Mouse (Mus musculus) cerebellum, adult 8-10 months (tissue): Measurements from ENCODE around the gene Vps13c.

Experiments used
- DNase-seq: peaks from one replicate; pipeline ENCODE4 v3.0.0; 2022

The Vps13c gene

DNA sequence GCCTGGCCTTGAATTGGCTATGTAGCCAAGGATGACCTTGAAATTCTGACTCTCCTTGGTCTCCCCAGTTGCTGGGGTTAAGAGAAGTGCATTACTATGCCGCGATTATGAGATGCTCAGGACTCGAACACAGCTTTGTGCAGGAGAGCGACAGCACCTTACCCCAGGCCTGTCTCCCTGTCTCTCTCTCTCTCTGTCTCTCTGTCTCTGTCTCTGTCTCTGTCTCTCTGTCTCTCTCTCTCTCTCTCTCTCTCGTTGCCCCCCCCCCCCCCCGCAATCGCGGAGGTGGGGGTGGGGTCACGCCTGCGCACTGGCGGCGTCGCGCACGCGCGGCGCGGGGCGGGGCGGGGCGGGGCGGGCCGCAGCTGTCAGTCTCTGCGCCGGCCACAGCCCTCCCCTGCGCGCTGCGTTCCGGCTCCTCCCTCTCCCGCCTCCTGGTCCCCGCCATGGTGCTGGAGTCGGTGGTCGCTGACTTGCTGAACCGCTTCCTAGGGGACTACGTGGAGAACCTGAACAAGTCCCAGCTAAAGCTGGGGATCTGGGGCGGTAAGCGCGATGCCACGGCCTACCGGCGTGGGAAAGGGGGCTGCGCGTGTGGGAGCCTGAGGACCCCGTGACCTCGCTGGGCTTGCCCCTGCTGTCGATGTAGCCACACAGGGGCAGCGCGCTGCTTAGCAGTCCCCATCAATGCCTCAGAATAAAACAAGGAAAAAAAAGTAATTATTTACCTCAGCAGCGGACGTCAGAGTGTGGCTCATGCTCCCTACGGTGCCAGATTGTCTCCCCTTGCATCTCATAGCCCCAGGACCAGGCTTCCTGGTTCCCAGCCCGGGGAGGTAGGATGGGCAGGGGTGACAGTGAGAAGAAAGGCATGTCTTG, at the start of gene Vps13c:
Gene Vps13c, plus strand, starts transcription at position 416 of the 879 bp plus-strand sequence.
- peak; percentile 78 for DNase-seq

DNA sequence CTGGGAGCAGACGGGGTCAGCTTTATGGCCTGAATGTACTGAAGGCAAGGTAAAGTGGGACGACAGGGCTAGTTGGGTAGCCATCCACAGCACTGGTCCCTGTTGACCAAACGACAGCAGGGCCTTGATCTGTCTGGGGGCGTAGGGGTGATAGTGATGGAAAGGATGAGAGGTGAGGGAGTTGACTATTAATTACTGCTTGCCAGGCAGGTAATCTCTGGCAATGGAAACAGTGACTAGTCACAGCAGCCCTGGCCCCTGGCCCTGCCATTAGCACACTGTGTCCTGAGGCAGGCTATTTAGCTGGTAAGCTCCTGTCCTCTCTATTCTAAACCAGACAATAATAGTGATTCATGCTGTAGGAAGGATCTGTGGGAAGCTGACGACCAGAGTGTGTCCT, 47.8 kb upstream of the Vps13c start:
- no peak for DNase-seq

DNA sequence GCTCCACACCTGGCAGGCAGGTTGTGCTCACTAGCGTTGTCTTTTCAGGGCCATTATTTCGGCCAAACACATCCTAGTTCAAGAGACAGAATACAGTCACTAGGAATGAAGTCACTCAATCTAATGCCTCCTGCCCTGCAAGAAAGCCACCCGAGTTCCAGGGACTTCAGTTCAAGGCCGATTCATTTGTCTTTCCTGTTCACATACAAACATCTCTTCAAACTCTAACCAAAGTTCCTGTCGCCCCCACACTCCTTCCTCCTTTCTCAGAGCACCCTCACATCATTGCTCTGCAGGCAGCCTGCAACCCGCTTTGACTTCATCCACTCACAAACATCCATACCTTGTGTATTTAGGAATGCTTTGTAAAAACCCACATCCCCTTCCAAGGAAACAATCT, 46.7 kb upstream of the Vps13c start:
- DNase-seq: no peak

DNA sequence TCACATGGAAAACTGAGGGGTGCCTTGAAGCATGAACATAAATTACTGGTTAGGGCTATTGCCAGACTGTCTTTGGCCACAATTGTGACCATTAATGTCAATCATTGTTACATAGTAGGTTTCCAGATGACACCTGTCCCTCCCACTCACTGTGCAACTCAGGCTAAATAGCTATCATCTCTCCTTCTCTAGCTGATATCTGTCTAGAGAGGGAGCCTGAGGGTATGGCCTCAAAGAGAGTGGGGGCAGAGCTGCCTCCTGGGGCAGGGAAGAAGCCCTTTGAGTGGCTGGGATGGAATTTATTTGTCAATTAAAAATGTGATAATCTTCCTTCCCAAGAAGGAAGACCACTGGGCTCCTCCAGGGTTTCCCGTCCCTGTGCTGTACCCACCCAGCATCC, 46.0 kb upstream of the Vps13c start:
- DNase-seq: no peak

DNA sequence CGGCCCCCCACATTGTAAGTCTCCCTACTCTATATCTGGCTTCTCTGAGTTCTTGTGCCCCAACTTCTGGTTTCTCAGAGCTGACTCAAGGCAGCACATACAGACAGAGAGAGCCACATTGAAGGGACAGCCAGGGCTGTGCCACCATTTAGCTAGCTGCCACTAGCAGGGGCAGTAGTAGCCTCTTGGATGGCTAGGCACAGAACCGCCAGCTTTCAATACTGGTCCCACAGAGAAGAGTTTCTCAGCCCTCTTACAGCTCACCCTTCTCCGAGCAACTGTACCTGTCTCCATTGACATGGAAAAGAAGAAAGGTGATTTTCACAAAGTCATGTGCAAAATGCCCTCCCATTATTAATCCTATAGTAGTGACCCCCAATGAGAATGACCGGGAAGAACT, 45.5 kb upstream of the Vps13c start:
- no peak for DNase-seq

DNA sequence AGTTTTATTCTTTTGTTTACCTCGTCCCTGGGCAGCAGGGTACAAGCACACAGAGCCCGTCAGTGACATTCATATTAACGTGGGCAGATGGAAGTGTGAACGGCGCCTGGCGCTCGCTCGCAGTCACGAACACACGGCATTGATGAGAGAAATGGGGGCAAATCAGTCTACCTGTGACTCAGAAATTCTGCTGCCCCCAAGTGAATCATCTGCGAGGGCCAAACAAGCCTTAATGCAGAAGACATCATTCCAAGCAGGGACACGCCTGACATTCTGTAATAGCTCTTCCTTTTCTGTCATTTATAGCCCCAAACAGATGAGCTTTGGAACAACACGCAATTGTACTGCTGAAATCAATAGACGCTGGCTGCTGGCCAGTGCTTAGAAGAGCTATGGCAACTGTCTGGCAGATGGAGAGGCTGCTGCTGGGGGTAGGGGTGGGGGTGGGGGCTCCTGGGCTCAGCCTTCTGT, 45.0 kb upstream of the Vps13c start:
- DNase-seq: no peak

DNA sequence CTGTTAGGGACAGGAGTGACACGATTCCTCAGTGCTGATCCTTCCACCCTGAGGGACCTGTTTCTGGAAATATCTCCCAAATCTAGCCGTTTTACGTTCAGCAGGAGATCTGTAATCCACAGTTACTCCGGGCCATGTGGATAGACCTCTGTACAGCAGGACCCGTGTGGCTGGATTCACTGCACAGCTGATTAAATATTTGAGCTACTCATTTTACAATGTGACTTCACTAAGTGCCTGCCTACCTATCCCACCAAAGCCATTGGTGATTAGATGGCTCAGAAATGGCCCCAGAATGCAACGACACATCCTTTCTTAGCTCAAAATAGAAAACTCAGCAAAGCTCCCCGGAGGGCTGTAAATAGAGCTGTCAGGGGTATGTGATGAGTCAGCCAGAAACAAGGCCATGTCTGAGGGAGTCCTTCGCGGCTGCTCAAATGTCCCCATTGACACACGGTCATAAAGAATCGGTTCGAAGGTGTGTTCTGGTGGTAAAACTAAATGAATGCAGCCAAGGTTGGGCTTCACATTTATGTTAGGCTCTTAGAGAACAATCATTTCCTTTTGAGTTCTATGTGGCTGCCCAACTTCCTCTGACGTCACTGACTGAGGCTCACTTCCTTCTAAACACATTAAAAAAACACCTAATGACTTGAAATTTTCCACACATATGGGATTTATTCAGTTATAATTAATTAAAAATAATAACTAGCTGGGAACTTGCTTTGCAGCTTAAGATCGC, 40.9 kb upstream of the Vps13c start:
- DNase-seq: no peak

DNA sequence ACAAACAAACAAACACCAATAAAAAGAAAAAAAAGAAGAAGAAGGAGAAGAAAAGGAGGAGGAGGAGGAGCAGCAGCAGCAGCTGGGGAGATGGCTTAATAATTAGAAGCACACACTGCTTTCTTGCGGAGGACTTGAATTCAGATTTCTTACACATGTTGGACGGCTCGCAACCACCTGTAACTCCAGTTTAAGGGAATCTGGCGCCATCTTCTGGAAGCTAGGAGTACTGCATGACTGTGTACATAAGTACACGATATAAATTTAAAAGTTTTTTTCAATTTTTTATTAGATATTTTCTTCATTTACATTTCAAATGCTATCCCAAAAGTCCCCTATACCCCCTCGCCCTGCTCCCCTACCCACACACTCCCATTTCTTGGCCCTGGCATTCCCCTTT, 38.0 kb upstream of the Vps13c start:
- peak; percentile 57 for DNase-seq

DNA sequence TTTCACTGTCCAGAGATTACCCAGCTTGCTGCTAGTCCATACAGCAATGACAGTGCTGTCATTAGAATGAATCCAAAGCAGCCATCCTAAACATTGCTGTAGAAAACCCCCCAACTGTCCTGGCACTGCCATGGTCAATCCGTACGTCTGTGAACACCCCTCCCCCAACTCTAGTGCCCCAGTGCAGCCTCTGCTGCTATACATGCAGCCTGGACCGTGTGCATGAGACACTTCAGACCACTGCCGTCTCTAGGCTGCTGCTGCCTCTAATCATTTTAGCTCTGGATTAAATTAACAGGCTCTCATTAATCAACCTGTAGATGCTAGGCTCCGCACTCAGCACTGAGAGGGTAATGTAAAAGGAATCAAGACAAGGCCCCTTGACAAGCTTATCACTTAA, 33.2 kb upstream of the Vps13c start:
- no peak for DNase-seq

DNA sequence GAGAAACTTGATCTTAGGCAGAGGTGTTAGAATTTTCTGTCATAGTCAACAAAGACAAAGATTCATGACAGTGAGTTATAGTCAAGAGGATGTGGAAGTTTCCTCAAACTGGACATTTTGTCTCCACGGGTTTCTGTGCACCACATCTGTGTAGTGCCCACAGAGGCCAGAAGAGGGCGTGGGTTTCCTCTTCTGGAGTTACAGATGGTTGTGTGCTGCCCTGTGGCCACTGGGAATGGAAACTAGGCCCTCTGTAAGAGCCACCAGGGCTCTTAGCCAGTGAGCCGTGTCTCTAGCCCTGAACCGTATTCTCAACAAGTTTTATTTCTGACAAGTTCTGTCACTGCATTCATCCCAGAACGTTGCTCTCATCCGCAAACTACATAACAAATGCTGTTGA, 29.7 kb upstream of the Vps13c start:
- no peak for DNase-seq

DNA sequence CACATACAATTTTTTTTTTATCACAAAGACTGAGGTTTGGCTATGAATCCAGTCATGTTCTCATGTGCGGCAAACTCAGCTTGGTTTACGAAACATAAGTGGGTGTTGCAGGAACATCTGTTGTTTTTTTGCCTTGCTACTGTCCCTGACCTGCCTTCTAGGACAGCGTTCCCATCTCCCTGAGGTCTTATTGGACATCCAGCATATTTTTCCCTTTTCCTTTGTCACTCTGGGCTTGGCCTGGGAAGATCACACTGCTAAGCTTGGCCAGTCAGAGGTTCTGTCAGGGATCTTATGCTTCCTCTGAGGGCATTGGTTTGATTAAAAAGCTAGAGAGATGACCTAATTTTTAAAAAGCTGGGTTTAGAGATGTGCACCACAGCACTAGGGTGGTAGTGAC, 29.1 kb upstream of the Vps13c start:
- no peak for DNase-seq

DNA sequence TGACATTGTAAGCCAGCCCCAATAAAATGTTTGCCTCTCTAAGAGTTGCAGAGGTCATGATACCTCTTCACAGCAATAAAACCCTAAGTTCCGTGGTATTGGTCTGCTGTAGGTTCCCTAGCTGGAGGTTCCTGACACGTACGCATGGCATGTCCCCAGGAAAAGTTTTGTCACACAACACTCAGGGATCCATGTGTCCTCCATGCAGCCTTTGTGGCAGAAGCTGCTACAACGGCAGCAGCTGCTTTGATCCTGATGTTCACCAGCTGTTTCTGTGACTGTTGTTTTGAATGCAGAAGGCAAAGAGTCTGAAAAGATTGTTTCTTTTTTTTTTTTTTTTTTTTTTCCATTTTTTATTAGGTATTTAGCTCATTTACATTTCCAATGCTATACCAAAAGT, 27.0 kb upstream of the Vps13c start:
- DNase-seq: no peak

DNA sequence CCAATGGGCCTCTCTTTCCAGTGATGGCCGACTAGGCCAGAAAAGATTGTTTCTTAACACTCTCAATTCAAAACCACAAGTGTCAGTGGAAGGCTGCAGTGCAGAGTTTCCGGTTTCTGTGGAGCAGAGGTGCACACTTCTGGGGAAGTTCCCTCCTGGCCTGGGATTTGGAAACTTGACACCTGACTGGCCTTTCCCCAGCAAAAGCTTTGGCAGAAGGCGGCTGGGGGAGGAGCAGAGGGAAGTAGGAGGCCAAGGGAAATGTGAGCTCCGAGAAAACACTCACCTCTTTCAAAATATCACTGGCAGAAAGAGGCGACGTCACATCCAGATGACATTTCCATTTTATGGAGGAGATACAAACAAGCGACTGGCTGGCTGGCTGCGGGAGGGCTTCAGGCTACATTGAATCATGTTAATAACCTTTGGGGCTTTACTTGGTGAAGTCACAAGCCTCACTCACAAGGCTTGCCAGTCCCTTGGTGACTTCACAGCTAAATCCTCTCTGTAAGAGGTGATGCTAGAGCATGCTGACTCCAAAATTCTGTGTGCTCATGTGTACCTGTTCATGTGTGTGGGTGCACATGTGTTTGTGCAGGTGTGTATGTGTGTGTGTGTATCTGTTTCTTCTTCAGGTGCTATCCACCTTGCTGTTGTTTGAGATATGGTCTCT, 26.4 kb upstream of the Vps13c start:
- DNase-seq: no peak

DNA sequence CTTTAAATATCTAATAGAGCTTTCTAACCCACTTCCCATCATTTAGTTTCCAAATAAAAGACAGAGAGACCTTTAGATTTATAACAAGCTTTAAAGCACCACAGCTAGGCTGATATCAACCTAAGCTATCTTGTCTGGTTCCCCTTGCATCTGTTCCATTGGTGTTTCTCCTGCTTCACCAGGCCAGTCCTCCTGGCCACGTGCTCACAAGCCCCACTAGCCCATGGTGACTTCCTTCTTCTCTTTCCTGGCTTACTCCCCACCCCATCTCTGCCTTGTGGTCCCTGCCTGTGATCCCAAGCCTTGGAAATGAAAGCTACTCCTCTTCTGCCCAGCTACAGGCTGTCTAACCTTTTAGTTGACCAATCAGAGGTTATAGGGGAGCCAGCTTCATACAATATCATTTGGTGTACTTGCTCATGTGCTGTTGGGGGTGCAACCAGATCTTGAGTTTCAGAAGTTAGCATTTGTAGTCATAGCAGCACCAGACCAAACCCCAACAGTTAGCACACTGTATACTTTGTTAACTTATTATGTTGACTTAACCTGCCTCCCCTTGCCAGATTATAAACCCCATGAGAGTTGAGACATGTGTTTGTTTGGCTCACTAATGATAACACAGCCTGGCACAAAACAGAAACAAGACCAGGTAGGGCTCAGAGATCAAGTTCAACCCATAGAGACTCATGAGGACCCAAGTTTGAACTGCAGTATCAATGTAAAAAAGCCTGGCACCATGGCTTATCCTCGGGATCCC, 23.8 kb upstream of the Vps13c start:
- DNase-seq: no peak

DNA sequence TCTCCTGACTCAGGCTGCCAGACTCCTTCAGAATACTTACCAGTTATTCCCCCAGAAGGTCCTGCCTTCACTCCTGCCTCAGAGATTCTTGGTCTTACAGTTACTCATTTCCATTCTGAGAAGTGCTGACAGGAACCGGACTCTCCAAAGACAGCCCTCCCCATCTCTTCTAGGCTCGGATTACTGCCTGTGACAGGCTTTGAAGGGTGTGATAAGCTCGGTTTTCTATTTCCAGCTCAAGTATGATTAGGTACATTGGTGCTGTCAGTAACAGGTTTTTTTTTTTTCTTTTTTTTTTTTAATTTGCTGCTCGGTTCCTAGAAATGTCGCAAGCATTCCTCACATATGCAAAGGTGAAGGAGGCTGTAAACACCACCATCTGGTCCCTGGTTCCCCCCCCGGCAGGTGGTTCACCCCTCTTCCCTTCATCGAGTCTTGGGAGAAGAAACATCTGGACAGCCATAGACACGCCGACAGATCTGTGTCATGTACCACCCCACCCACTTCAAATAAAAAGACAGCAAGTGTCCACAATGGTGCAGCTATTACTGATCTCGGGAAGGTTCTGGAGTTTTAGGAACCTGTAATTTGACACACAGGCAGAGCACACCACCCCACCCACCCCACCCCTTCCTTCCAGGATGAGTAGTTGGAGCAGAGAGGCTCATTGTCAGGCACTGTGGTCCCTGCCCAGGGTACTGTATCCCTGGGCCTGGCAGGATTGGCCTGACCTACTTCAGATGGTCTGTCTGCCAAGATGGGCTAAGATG, 22.1 kb upstream of the Vps13c start:
- DNase-seq: no peak

DNA sequence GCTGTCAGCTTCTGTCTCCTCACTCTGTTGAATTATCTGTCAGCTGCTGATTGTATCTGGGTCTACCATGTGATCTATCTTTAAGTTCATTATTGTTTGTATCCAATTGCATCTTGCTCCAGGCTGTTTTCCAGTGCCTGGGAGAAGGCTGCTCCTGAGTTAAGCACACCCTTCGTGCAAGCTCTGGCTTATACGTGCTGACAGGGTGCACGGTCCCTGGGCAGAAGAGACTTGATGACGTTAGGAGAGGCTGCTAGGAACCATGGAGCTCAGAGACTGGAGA, 21.6 kb upstream of the Vps13c start:
- no peak for DNase-seq

DNA sequence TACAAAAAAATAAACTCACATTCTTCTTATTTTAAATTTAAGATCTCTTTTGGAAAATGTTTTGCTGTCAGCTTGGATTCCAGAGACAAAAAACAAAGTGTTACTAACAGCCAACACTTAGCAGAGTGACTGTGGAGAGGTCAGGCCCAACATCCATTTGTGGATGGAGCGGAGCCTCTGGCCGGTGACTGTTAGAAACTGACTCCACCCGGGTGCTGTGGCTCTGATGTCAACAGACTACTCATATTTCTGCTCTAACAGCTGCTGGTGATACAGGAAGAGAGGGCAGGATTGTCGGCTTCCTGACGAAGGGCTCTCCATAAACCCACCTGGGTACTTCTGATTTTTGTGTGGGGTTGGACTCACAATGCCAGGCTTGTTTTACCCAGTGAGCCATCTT, 17.1 kb upstream of the Vps13c start:
- DNase-seq: no peak

DNA sequence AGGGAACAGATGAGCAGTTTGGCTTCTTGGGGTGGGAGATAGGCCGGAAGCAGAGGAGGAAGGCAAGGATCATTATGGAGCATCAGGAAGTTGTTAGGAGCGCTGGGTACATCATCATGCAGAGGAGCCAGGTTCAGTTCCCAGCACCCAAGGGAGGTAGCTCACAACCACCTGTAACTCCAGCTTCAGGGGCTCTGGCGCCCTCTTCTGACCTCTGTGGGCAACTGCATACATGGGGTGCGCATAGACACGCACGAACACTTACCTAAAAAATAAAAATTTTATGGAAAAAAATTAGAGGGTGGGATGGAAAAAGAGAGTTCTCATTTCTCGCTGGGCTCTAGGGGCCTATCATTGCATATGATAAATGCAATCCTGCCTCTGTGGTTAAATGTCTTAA, 14.7 kb upstream of the Vps13c start:
- no peak for DNase-seq

DNA sequence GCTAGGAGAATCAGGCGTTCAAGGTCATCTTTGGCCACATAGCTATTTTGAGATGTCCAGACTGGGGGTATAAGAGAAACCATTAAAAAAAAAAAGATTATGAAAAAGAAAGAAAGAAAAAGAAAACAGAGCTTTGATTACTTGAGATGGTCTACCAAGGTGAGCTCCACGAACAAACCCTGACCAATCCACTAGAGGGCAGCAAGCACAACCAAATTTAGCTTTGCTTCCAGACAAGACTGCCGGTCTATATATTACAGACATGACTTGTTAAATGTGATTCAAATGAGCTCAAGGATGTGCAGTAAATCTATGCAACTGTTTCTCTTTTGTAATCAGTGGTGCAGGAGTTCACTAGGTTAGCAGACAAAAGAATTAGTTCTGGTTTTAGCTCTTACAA, 12.0 kb upstream of the Vps13c start:
- DNase-seq: peak; percentile 68

DNA sequence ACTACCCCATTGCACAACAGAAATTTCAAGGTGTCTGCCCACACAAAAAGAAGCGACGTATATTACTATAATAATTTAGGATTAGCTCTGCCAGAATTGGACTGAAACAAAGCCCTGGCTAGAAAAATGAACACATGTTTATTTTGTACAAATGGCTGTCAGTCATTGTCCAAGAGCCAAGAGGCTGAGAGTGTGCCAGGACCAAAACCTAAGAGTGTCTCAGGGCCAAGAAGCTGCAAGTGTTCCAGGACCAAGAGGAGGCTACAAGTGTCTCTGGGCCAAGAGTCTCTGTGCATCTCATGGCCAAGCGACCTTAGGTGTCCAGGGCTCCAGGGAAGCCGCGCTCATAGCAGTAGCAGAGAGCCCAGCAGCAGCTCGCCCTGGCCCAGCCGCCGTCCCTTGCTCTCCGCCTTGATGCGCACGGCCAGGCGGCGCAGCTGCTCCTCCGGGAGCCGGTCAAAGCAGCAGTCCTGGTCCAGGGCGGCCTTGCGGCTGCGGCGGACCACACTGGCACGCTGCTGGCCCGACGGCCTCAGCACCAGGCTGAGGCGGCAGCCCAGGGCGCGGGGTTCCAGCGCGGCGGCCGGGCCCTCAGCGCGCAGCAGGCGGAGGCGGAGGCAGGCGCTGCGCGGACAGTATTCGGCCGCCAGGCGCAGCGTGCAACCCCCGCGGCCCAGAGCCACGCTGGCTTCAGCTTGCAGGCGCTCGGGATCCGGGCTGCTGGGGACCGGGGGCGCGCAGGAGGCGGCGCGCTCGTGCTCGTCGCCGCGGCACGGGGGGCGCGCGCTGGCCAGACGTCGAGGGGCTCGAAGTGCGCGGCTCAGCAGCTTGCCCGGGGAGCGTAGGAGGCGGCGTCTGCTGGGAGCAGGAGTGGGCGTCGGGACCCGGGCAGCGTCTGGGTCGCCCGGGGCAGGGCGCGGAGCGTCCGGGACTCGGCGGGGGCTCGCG, 9.5 kb upstream of the Vps13c start:
- peak; percentile 51 for DNase-seq

DNA sequence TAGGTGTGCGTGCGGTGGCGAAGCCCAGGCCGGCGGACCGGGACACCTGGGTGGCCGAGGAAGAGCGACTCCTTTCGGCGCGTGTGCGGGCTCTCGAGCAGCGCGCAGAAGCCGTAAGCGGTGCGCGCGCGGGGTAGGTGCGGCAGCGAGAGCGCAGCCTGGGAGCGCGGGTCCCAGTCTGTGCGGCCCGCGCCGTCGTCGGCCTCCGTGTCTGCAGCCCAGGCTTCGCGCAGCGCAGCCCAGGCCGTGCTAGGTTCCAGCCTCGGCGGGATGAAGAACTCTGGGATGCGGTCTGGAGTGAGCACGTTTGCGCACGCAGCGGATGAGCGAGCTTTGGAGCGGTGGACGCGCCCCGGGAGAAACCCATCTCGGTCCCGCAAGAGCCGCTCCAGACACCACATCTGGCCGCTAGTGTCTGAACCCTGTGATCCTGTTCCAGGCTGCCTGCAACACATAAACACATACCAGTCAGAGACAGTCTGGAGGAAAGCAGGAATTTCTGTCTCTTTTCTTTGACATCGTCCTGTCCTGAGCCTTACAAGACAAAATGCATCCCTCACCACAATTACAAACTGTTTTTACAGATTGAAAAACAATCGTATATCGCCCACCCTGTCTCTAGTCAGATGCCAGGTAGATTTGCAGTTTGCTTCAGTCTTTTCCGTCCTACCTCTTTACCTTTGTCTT, 8.7 kb upstream of the Vps13c start:
- no peak for DNase-seq
